Mouse (Mus musculus): ENCODE measurements around the gene Tm2d3. TPM values are rescaled to one million over a fixed set of nuclear protein-coding genes. Genes with fewer than 3 reads are reported as not detected.

Tm2d3 gene
- polyA plus RNA-seq, 1 experiment from 2014 or later = 93.5 TPM

GRCm38 (mm10) chr7:65693301-65693821 lies 2.4 kb downstream of the Tm2d3 start:
- peaks cover 9% of the 10 kb centered on the region for H3K4me1 ChIP-seq (ENCODE audit: control insufficient read depth, insufficient read depth, low read length)
- peaks cover 24% of the 10 kb centered on the region for H3K36me3 ChIP-seq (ENCODE audit: control insufficient read depth, insufficient read depth, low read length)
- peak overlapping the region; percentile 83 for H3K4me3 ChIP-seq (ENCODE audit: low read depth, low read length)
- no peaks in the 10 kb centered on the region for H3K9me3 ChIP-seq (ENCODE audit: control insufficient read depth, low read length)
- peak overlapping the region; percentile 80 for H3K27ac ChIP-seq (ENCODE audit: low read depth, low read length)
- no peaks in the 10 kb centered on the region for H3K27me3 ChIP-seq (ENCODE audit: control insufficient read depth, insufficient read depth, low read length)
- peak overlapping the region; percentile 79 for H3K4me2 ChIP-seq (ENCODE audit: low read depth, low read length)
- 1% methylated on average over 32 of the region's 52 CpGs for WGBS
- H3K9ac ChIP-seq (replicated peaks; ENCODE audit: low read depth, low read length) = peak overlapping the region; percentile 84
- ATAC-seq (ENCODE audit: low read depth) = peak; percentile 96

GRCm38 (mm10) chr7:65696450-65696849 lies 5.5 kb downstream of the Tm2d3 start:
- no peaks in the 10 kb centered on the region for H3K27me3 ChIP-seq (ENCODE audit: control insufficient read depth, insufficient read depth, low read length)
- no peak overlapping the region for H3K27ac ChIP-seq (ENCODE audit: low read depth, low read length)
- H3K9me3 ChIP-seq (ENCODE audit: control insufficient read depth, low read length) = no peaks in the 10 kb centered on the region
- no peak for ATAC-seq (ENCODE audit: low read depth)
- peaks cover 9% of the 10 kb centered on the region for H3K4me1 ChIP-seq (ENCODE audit: control insufficient read depth, insufficient read depth, low read length)
- 62% methylated on average over 2 of the region's 2 CpGs for WGBS
- no peak overlapping the region for H3K4me2 ChIP-seq (ENCODE audit: low read depth, low read length)
- H3K9ac ChIP-seq (replicated peaks; ENCODE audit: low read depth, low read length) = no peak overlapping the region
- no peak overlapping the region for H3K4me3 ChIP-seq (ENCODE audit: low read depth, low read length)
- peaks cover 53% of the 10 kb centered on the region for H3K36me3 ChIP-seq (ENCODE audit: control insufficient read depth, insufficient read depth, low read length)

- no peaks in the 10 kb centered on the region for H3K4me1 ChIP-seq (ENCODE audit: control insufficient read depth, insufficient read depth, low read length)
- no peak overlapping the region for H3K4me2 ChIP-seq (ENCODE audit: low read depth, low read length)
- H3K4me3 ChIP-seq (ENCODE audit: low read depth, low read length) = no peak overlapping the region
- no peak overlapping the region for H3K9ac ChIP-seq (replicated peaks; ENCODE audit: low read depth, low read length)
- peaks cover 45% of the 10 kb centered on the region for H3K36me3 ChIP-seq (ENCODE audit: control insufficient read depth, insufficient read depth, low read length)
- ATAC-seq (ENCODE audit: low read depth) = no peak
- no peak overlapping the region for H3K27ac ChIP-seq (ENCODE audit: low read depth, low read length)
- no peaks in the 10 kb centered on the region for H3K27me3 ChIP-seq (ENCODE audit: control insufficient read depth, insufficient read depth, low read length)
- H3K9me3 ChIP-seq (ENCODE audit: control insufficient read depth, low read length) = no peaks in the 10 kb centered on the region
- 94% methylated on average over 7 of the region's 7 CpGs for WGBS
Measured at GRCm38 (mm10) chr7:65702076-65702475, 11.1 kb downstream of the Tm2d3 start.

GRCm38 (mm10) chr7:65704818-65705242 lies 13.9 kb downstream of the Tm2d3 start:
- WGBS = 14% methylated on average over 10 of the region's 10 CpGs
- peaks cover 20% of the 10 kb centered on the region for H3K36me3 ChIP-seq (ENCODE audit: control insufficient read depth, insufficient read depth, low read length)
- ATAC-seq (ENCODE audit: low read depth) = peak; percentile 41
- H3K27me3 ChIP-seq (ENCODE audit: control insufficient read depth, insufficient read depth, low read length) = no peaks in the 10 kb centered on the region
- no peak overlapping the region for H3K27ac ChIP-seq (ENCODE audit: low read depth, low read length)
- H3K4me1 ChIP-seq (ENCODE audit: control insufficient read depth, insufficient read depth, low read length) = no peaks in the 10 kb centered on the region
- H3K4me2 ChIP-seq (ENCODE audit: low read depth, low read length) = peak overlapping the region; percentile 8; the same call in 1 of the 2 replicates
- H3K4me3 ChIP-seq (ENCODE audit: low read depth, low read length) = no peak overlapping the region
- no peak overlapping the region for H3K9ac ChIP-seq (replicated peaks; ENCODE audit: low read depth, low read length)
- no peaks in the 10 kb centered on the region for H3K9me3 ChIP-seq (ENCODE audit: control insufficient read depth, low read length)

GRCm38 (mm10) chr7:65708506-65708905 lies 17.5 kb downstream of the Tm2d3 start:
- Histone ChIP-seq H3K4me2 (ENCODE audit: low read depth, low read length) (no peak overlapping the region), H3K27me3 (ENCODE audit: control insufficient read depth, insufficient read depth, low read length) (no peaks in the 10 kb centered on the region), H3K27ac (ENCODE audit: low read depth, low read length) (no peak overlapping the region), H3K4me3 (ENCODE audit: low read depth, low read length) (no peak overlapping the region), H3K9ac (replicated peaks; ENCODE audit: low read depth, low read length) (no peak overlapping the region), H3K9me3 (ENCODE audit: control insufficient read depth, low read length) (no peaks in the 10 kb centered on the region), H3K36me3 (ENCODE audit: control insufficient read depth, insufficient read depth, low read length) (no peaks in the 10 kb centered on the region), H3K4me1 (ENCODE audit: control insufficient read depth, insufficient read depth, low read length) (no peaks in the 10 kb centered on the region)
- 100% methylated on average over 1 of the region's 1 CpGs for WGBS
- no peak for ATAC-seq (ENCODE audit: low read depth)

GRCm38 (mm10) chr7:65710301-65710700 lies 19.3 kb downstream of the Tm2d3 start:
- H3K4me3 ChIP-seq (ENCODE audit: low read depth, low read length) = no peak overlapping the region
- no peak overlapping the region for H3K4me2 ChIP-seq (ENCODE audit: low read depth, low read length)
- H3K27me3 ChIP-seq (ENCODE audit: control insufficient read depth, insufficient read depth, low read length) = no peaks in the 10 kb centered on the region
- H3K36me3 ChIP-seq (ENCODE audit: control insufficient read depth, insufficient read depth, low read length) = no peaks in the 10 kb centered on the region
- no peak overlapping the region for H3K9ac ChIP-seq (replicated peaks; ENCODE audit: low read depth, low read length)
- no peaks in the 10 kb centered on the region for H3K4me1 ChIP-seq (ENCODE audit: control insufficient read depth, insufficient read depth, low read length)
- ATAC-seq (ENCODE audit: low read depth) = no peak
- no peaks in the 10 kb centered on the region for H3K9me3 ChIP-seq (ENCODE audit: control insufficient read depth, low read length)
- no peak overlapping the region for H3K27ac ChIP-seq (ENCODE audit: low read depth, low read length)
- WGBS = 61% methylated on average over 3 of the region's 3 CpGs

GRCm38 (mm10) chr7:65713782-65714181 lies 22.8 kb downstream of the Tm2d3 start:
- Histone ChIP-seq H3K4me1 (ENCODE audit: control insufficient read depth, insufficient read depth, low read length) (no peaks in the 10 kb centered on the region), H3K36me3 (ENCODE audit: control insufficient read depth, insufficient read depth, low read length) (no peaks in the 10 kb centered on the region), H3K27ac (ENCODE audit: low read depth, low read length) (no peak overlapping the region), H3K27me3 (ENCODE audit: control insufficient read depth, insufficient read depth, low read length) (no peaks in the 10 kb centered on the region), H3K4me2 (ENCODE audit: low read depth, low read length) (no peak overlapping the region), H3K4me3 (ENCODE audit: low read depth, low read length) (no peak overlapping the region), H3K9ac (replicated peaks; ENCODE audit: low read depth, low read length) (no peak overlapping the region), H3K9me3 (ENCODE audit: control insufficient read depth, low read length) (no peaks in the 10 kb centered on the region)
- no peak for ATAC-seq (ENCODE audit: low read depth)
- whole genome bisulfite sequencing = 73% methylated on average over 5 of the region's 5 CpGs

GRCm38 (mm10) chr7:65714304-65714703 lies 23.3 kb downstream of the Tm2d3 start:
- Histone ChIP-seq H3K9me3 (ENCODE audit: control insufficient read depth, low read length) (no peaks in the 10 kb centered on the region), H3K27ac (ENCODE audit: low read depth, low read length) (no peak overlapping the region), H3K4me2 (ENCODE audit: low read depth, low read length) (no peak overlapping the region), H3K36me3 (ENCODE audit: control insufficient read depth, insufficient read depth, low read length) (no peaks in the 10 kb centered on the region), H3K4me3 (ENCODE audit: low read depth, low read length) (no peak overlapping the region), H3K4me1 (ENCODE audit: control insufficient read depth, insufficient read depth, low read length) (no peaks in the 10 kb centered on the region), H3K27me3 (ENCODE audit: control insufficient read depth, insufficient read depth, low read length) (no peaks in the 10 kb centered on the region), H3K9ac (replicated peaks; ENCODE audit: low read depth, low read length) (no peak overlapping the region)
- WGBS = 91% methylated on average over 4 of the region's 4 CpGs
- no peak for ATAC-seq (ENCODE audit: low read depth)

- no peaks in the 10 kb centered on the region for H3K27me3 ChIP-seq (ENCODE audit: control insufficient read depth, insufficient read depth, low read length)
- no peaks in the 10 kb centered on the region for H3K4me1 ChIP-seq (ENCODE audit: control insufficient read depth, insufficient read depth, low read length)
- no peak overlapping the region for H3K4me3 ChIP-seq (ENCODE audit: low read depth, low read length)
- ATAC-seq (ENCODE audit: low read depth) = no peak
- no peak overlapping the region for H3K9ac ChIP-seq (replicated peaks; ENCODE audit: low read depth, low read length)
- H3K27ac ChIP-seq (ENCODE audit: low read depth, low read length) = no peak overlapping the region
- WGBS = 83% methylated on average over 2 of the region's 2 CpGs
- H3K4me2 ChIP-seq (ENCODE audit: low read depth, low read length) = no peak overlapping the region
- no peaks in the 10 kb centered on the region for H3K9me3 ChIP-seq (ENCODE audit: control insufficient read depth, low read length)
- H3K36me3 ChIP-seq (ENCODE audit: control insufficient read depth, insufficient read depth, low read length) = no peaks in the 10 kb centered on the region
Measured at GRCm38 (mm10) chr7:65734024-65734423, 43.1 kb downstream of the Tm2d3 start.

All from neural tube, embryonic 14.5 days (tissue).